Mouse (Mus musculus) liver, embryonic 12.5 days (tissue): ENCODE results near the gene Gpr3. TPM values are rescaled to one million over a fixed set of nuclear protein-coding genes. Genes with fewer than 3 reads are reported as not detected.
A peak's percentile ranks its signal among the peaks of the same experiment; 100 is the strongest.

Experiments
- ATAC-seq: fragments of 200-750 bp; cut with Nextera tagmentation; 2 replicates; pipeline ENCODE4 v1.8.0; 2017; ENCODE audit warnings: moderate number of reproducible peaks, mild to moderate bottlenecking, moderate library complexity
- H3K27ac ChIP-seq: fragments of 300-500 bp; sonication (generic); 2 replicates; pipeline ENCODE4 v1.5.1; 2016; ENCODE audit warnings: mild to moderate bottlenecking
- H3K27me3 ChIP-seq: fragments of 300-500 bp; sonication (generic); replicated peaks from 2 replicates; pipeline ENCODE4 v1.6.1; 2016; ENCODE audit warnings: mild to moderate bottlenecking, moderate library complexity
- H3K36me3 ChIP-seq: fragments of 300-500 bp; sonication (generic); 2 replicates; pipeline ENCODE4 v1.6.1; 2016; ENCODE audit warnings: mild to moderate bottlenecking, moderate library complexity
- H3K4me1 ChIP-seq: fragments of 300-500 bp; sonication (generic); 2 replicates; pipeline ENCODE4 v1.6.1; 2016
- H3K4me2 ChIP-seq: fragments of 300-500 bp; sonication (generic); 2 replicates; pipeline ENCODE4 v1.6.1; 2016; ENCODE audit warnings: mild to moderate bottlenecking, moderate library complexity
- H3K4me3 ChIP-seq: fragments of 300-500 bp; sonication (generic); 2 replicates; pipeline ENCODE4 v1.5.1; 2016; ENCODE audit warnings: mild to moderate bottlenecking, moderate library complexity
- H3K9ac ChIP-seq: fragments of 300-500 bp; sonication (generic); 2 replicates; pipeline ENCODE4 v1.6.1; 2016; ENCODE audit warnings: mild to moderate bottlenecking, moderate library complexity
- H3K9me3 ChIP-seq: fragments of 300-500 bp; sonication (generic); replicated peaks from 2 replicates; pipeline ENCODE4 v1.6.1; 2016; ENCODE audit warnings: mild to moderate bottlenecking, moderate library complexity
- WGBS: fragments of 180-500 bp; shearing (Covaris S2); methylation state at CpG from one replicate; pipeline ENCODE4 v1.1.7; 2016; ENCODE audit not compliant: insufficient replicate concordance; 5-methylcytosine and 5-hydroxymethylcytosine counted together
- polyA plus RNA-seq: library from polyadenylated mRNA; unstranded; fragments of >200 nt; fragmentation: Nextera tagmentation; extraction: Ambion mirVana; gene quantifications from 2 replicates; pipeline ENCODE4 v1.2.1, GENCODE M21; 2016

Gpr3 gene
- polyA plus RNA-seq, 1 experiment from 2014 or later: not detected

GRCm38 (mm10) chr4:133210023-133210787 lies 2.1 kb downstream of the Gpr3 start:
- peaks cover 74% of the 10 kb centered on the region for H3K27me3 ChIP-seq
- no peak overlapping the region for H3K27ac ChIP-seq
- H3K36me3 ChIP-seq: no peaks in the 10 kb centered on the region
- no peak overlapping the region for H3K4me3 ChIP-seq
- WGBS: 84% methylated on average over 24 of the region's 24 CpGs
- H3K4me1 ChIP-seq: peaks cover 19% of the 10 kb centered on the region
- ATAC-seq: no peak
- H3K9ac ChIP-seq: no peak overlapping the region
- H3K4me2 ChIP-seq: no peak overlapping the region
- no peaks in the 10 kb centered on the region for H3K9me3 ChIP-seq

- no peak overlapping the region for H3K4me2 ChIP-seq
- H3K4me3 ChIP-seq: no peak overlapping the region
- peaks cover 22% of the 10 kb centered on the region for H3K4me1 ChIP-seq
- H3K36me3 ChIP-seq: no peaks in the 10 kb centered on the region
- H3K9me3 ChIP-seq: no peaks in the 10 kb centered on the region
- peaks cover 73% of the 10 kb centered on the region for H3K27me3 ChIP-seq
- no peak overlapping the region for H3K27ac ChIP-seq
- 3% methylated on average over 11 of the region's 11 CpGs for whole genome bisulfite sequencing
- H3K9ac ChIP-seq: no peak overlapping the region
- no peak for ATAC-seq
Measured at GRCm38 (mm10) chr4:133209366-133209765, 3.0 kb downstream of the Gpr3 start.

- Histone ChIP-seq H3K27ac (no peak overlapping the region; the same call in 1 of the 2 replicates), H3K4me1 (peaks cover 28% of the 10 kb centered on the region), H3K36me3 (no peaks in the 10 kb centered on the region), H3K9ac (no peak overlapping the region), H3K4me3 (no peak overlapping the region), H3K27me3 (peaks cover 26% of the 10 kb centered on the region), H3K4me2 (no peak overlapping the region), H3K9me3 (no peaks in the 10 kb centered on the region)
- 52% methylated on average over 7 of the region's 7 CpGs for WGBS
- no peak for ATAC-seq
Measured at GRCm38 (mm10) chr4:133204379-133204778, 8.0 kb downstream of the Gpr3 start.

- Histone ChIP-seq H3K9me3 (no peaks in the 10 kb centered on the region), H3K4me2 (no peak overlapping the region), H3K27me3 (peaks cover 18% of the 10 kb centered on the region), H3K27ac (no peak overlapping the region), H3K4me3 (no peak overlapping the region), H3K4me1 (peaks cover 33% of the 10 kb centered on the region), H3K36me3 (0 out of 2 replicates have a peak, but pooled peaks cover 3% of the 10 kb centered on the region), H3K9ac (no peak overlapping the region)
- 36% methylated on average over 3 of the region's 3 CpGs for WGBS
- no peak for ATAC-seq
Measured at GRCm38 (mm10) chr4:133203591-133203990, 8.7 kb downstream of the Gpr3 start.

DNA sequence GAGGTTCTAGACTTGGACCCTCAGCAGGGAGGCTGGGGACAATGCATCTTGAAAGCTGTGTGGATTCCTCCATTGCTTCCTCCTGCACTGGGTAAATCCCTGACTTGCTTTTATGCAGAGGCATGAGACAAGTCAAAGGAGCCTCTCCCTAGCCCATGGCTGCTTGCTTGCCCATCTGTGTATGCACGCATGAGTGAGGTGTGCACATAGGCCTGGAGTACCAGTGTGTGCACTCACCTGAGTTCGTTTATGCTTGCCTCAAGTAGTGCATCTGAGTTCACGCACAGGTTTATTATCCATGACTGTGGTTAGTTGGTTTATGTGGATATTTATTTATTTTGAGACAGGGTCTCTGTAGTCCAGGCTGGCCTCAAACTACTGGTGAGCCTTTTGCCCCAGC lies 10.1 kb downstream of the Gpr3 start:
- peaks cover 7% of the 10 kb centered on the region for H3K36me3 ChIP-seq

GRCm38 (mm10) chr4:133201006-133201771 lies 11.1 kb downstream of the Gpr3 start:
- Histone ChIP-seq H3K36me3 (peaks cover 17% of the 10 kb centered on the region), H3K9ac (no peak overlapping the region), H3K9me3 (no peaks in the 10 kb centered on the region), H3K4me3 (no peak overlapping the region), H3K4me2 (no peak overlapping the region), H3K4me1 (peaks cover 47% of the 10 kb centered on the region), H3K27me3 (peaks cover 10% of the 10 kb centered on the region; the same call in 1 of the 2 replicates), H3K27ac (0 out of 2 replicates have a peak overlapping the region, but pooled peaks have one; percentile 2)
- WGBS: 73% methylated on average over 8 of the region's 8 CpGs
- ATAC-seq: 0 out of 2 replicates have a peak, but pooled peaks have one; percentile 6

More for the DNA sequence above, 10.1 kb downstream of the Gpr3 start:
- no peak for ATAC-seq
- H3K4me1 ChIP-seq: peaks cover 43% of the 10 kb centered on the region
- no peak overlapping the region for H3K4me3 ChIP-seq
- no peaks in the 10 kb centered on the region for H3K9me3 ChIP-seq
- H3K27ac ChIP-seq: no peak overlapping the region
- H3K27me3 ChIP-seq: peaks cover 10% of the 10 kb centered on the region; the same call in 1 of the 2 replicates
- WGBS: 84% methylated on average over 3 of the region's 3 CpGs
- no peak overlapping the region for H3K9ac ChIP-seq
- no peak overlapping the region for H3K4me2 ChIP-seq

DNA sequence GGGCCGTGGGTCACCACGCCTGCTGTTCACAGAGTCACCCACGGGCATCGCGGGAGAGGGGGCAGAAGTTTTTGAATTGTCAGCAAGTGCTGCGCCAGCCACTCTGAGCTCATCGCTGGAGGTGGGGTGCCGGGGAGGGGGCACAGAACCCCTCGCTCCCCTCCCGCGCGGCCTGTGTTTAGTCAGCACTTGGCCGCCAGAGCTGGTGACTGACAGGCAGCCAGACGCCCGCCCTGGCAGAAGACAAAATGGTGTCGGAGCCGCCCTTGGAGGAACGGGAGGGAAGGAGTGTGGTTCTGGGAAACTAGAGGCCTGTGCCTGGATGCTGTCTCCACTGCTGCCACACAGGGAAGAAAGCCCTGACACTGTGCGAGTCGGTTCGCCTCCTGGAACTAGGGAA lies 12.0 kb downstream of the Gpr3 start:
- Histone ChIP-seq H3K36me3 (peaks cover 26% of the 10 kb centered on the region), H3K9ac (no peak overlapping the region), H3K27me3 (peaks cover 10% of the 10 kb centered on the region; the same call in 1 of the 2 replicates), H3K27ac (no peak overlapping the region), H3K9me3 (no peaks in the 10 kb centered on the region), H3K4me3 (no peak overlapping the region), H3K4me2 (no peak overlapping the region), H3K4me1 (peaks cover 47% of the 10 kb centered on the region)
- 69% methylated on average over 21 of the region's 21 CpGs for WGBS
- no peak for ATAC-seq

DNA sequence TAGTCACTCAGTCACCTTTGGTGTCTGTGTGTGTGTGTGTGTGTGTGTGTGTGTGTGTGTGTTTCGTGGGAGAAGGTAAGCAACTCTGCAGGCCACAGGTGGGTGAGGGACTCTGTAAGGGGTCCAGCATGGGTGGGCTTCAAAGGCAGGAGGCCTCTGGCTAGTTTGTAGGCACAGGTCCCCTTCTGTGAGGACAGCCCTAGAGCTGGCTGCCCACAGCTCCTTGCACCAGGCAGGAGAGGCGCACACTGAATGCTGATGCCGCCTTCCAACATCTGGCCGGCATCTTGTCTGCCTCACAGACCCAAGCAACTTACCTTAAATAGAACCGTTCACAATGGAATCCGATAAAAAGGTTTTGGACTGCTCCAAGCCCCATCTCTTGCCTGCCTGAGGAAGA lies 12.6 kb downstream of the Gpr3 start:
- Histone ChIP-seq H3K27me3 (peaks cover 5% of the 10 kb centered on the region; the same call in 1 of the 2 replicates), H3K9ac (no peak overlapping the region), H3K4me2 (no peak overlapping the region), H3K4me1 (peaks cover 47% of the 10 kb centered on the region), H3K9me3 (no peaks in the 10 kb centered on the region), H3K36me3 (peaks cover 31% of the 10 kb centered on the region), H3K4me3 (no peak overlapping the region), H3K27ac (no peak overlapping the region)
- ATAC-seq: no peak
- WGBS: 84% methylated on average over 6 of the region's 6 CpGs

DNA sequence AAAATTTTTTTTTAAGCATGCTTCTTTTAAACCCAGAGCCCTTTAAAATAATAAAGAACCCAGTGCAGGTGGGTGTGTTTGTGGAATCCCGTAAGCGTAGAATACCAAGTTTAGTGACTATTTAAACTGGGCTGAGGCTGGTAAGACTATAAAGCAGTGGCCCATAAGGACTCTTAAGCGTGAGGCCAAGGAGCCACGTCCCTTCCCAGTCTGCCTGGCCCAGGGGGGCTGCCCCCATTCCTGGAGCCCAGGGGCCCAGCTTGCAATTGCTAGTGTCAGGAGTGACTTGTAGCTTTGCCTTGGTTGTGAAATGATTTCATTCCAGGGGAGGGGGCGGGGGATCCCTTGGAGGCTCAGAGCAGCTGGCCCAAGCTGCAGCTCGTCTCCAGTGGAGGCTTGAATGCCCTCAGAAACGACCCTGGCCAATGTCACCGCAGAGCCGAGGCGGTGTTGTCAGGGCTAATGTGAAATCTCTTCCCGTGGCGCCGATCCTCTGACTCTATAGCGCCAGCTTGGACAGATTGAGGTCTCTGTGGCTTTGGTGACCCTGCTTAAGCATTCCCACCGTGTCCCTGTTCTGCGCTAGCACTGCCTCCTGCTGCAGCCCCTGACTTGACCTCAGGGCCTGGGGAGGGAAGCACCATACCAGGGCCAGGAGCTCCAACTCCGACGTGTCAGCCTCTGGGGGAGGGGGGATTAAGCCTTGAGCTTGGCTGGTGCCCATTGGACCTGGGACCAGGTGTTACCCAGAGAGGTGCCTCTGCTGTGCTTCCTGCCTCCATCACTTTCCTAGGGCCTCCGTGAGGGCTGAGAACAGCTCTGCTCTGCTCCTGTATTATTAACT lies 13.8 kb downstream of the Gpr3 start:
- H3K36me3 ChIP-seq: peaks cover 43% of the 10 kb centered on the region
- no peaks in the 10 kb centered on the region for H3K27me3 ChIP-seq
- no peak overlapping the region for H3K9ac ChIP-seq
- peaks cover 42% of the 10 kb centered on the region for H3K4me1 ChIP-seq
- no peaks in the 10 kb centered on the region for H3K9me3 ChIP-seq
- WGBS: 67% methylated on average over 19 of the region's 19 CpGs
- H3K4me3 ChIP-seq: no peak overlapping the region
- H3K4me2 ChIP-seq: no peak overlapping the region
- no peak for ATAC-seq
- no peak overlapping the region for H3K27ac ChIP-seq

DNA sequence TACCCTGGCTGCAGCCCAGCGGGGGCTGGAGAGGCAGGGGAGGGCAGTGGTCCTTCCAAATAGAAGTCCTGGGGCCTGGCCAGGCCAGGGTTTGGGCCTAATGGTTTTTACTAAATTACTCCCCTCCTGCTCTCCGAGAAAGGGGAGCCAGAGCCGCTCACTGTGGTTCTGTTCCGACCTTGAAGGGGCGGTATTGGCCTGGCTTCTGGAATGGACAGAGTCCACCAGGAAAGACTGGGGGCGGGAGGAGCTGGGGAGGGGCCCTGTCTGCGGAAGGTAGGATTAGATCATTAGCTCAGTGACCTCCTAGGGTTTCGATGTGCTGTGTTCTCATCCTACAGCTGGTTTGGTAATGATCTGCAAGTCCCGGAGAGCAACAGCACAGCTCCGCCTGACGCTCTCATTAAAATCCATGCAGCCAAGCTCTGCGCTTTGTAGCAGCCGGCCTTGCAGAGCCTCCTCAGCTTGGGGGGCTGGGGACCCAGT lies 14.5 kb downstream of the Gpr3 start:
- Histone ChIP-seq H3K36me3 (peaks cover 50% of the 10 kb centered on the region), H3K27me3 (no peaks in the 10 kb centered on the region), H3K9ac (no peak overlapping the region), H3K4me3 (no peak overlapping the region), H3K4me1 (peaks cover 42% of the 10 kb centered on the region), H3K9me3 (no peaks in the 10 kb centered on the region), H3K4me2 (no peak overlapping the region), H3K27ac (no peak overlapping the region)
- no peak for ATAC-seq
- 77% methylated on average over 13 of the region's 13 CpGs for WGBS

DNA sequence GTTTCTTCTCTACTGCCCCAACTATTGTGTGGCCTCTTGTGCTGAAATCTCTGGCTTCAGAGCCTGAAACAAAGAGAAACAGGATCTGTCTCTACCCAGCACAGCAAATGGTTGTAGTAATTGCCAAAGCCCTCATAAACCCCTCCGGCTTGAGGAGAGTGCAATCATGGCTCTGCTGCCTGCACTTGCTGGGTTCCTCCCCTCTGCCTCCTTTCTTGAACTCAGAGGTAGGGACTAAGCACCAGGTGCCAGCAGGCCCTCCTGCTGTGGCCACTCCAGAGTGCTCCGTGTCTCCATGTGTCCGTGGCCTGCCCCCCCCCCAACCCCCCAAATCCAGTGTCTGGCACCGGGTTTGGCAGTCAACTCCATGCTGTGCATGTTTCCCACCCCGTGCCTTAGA lies 15.0 kb downstream of the Gpr3 start:
- H3K4me3 ChIP-seq: no peak overlapping the region
- H3K27ac ChIP-seq: no peak overlapping the region
- H3K9ac ChIP-seq: no peak overlapping the region
- H3K27me3 ChIP-seq: no peaks in the 10 kb centered on the region
- H3K4me1 ChIP-seq: peaks cover 42% of the 10 kb centered on the region
- WGBS: 79% methylated on average over 5 of the region's 5 CpGs
- no peak for ATAC-seq
- no peaks in the 10 kb centered on the region for H3K9me3 ChIP-seq
- peaks cover 55% of the 10 kb centered on the region for H3K36me3 ChIP-seq
- no peak overlapping the region for H3K4me2 ChIP-seq
